Mouse (Mus musculus): ENCODE data around the gene Acpp. TPM values are rescaled to one million over a fixed set of nuclear protein-coding genes. Genes with fewer than 3 reads are reported as not detected.

The Acpp gene
- polyA plus RNA-seq, 1 experiment from 2014 or later, result 2.3 TPM

GRCm38 (mm10) chr9:104315499-104315898 lies 22.0 kb downstream of the Acpp start:
- H3K4me2 ChIP-seq (ENCODE audit: low read depth, low read length), result no peak overlapping the region
- 7% methylated on average over 10 of the region's 10 CpGs for WGBS
- H3K4me3 ChIP-seq (ENCODE audit: low read length), result no peak overlapping the region
- no peak overlapping the region for H3K27ac ChIP-seq (ENCODE audit: low read length)
- no peaks in the 10 kb centered on the region for H3K36me3 ChIP-seq (ENCODE audit: control insufficient read depth, insufficient read depth, low read length)
- H3K9me3 ChIP-seq (ENCODE audit: control insufficient read depth, low read length), result no peaks in the 10 kb centered on the region
- H3K4me1 ChIP-seq (ENCODE audit: control insufficient read depth, insufficient read depth, low read length), result no peaks in the 10 kb centered on the region
- ATAC-seq, result no peak
- no peak overlapping the region for H3K9ac ChIP-seq (ENCODE audit: low read depth, low read length)
- H3K27me3 ChIP-seq (replicated peaks; ENCODE audit: control insufficient read depth, insufficient read depth, low read length), result no peaks in the 10 kb centered on the region

- Histone ChIP-seq H3K4me2 (ENCODE audit: low read depth, low read length) (no peak overlapping the region), H3K36me3 (ENCODE audit: control insufficient read depth, insufficient read depth, low read length) (no peaks in the 10 kb centered on the region), H3K27me3 (replicated peaks; ENCODE audit: control insufficient read depth, insufficient read depth, low read length) (no peaks in the 10 kb centered on the region), H3K9ac (ENCODE audit: low read depth, low read length) (no peak overlapping the region), H3K27ac (ENCODE audit: low read length) (no peak overlapping the region), H3K4me1 (ENCODE audit: control insufficient read depth, insufficient read depth, low read length) (no peaks in the 10 kb centered on the region), H3K9me3 (ENCODE audit: control insufficient read depth, low read length) (no peaks in the 10 kb centered on the region), H3K4me3 (ENCODE audit: low read length) (no peak overlapping the region)
- WGBS, result 11% methylated on average over 6 of the region's 6 CpGs
- ATAC-seq, result no peak
Measured at GRCm38 (mm10) chr9:104306734-104307133, 30.8 kb downstream of the Acpp start.

DNA sequence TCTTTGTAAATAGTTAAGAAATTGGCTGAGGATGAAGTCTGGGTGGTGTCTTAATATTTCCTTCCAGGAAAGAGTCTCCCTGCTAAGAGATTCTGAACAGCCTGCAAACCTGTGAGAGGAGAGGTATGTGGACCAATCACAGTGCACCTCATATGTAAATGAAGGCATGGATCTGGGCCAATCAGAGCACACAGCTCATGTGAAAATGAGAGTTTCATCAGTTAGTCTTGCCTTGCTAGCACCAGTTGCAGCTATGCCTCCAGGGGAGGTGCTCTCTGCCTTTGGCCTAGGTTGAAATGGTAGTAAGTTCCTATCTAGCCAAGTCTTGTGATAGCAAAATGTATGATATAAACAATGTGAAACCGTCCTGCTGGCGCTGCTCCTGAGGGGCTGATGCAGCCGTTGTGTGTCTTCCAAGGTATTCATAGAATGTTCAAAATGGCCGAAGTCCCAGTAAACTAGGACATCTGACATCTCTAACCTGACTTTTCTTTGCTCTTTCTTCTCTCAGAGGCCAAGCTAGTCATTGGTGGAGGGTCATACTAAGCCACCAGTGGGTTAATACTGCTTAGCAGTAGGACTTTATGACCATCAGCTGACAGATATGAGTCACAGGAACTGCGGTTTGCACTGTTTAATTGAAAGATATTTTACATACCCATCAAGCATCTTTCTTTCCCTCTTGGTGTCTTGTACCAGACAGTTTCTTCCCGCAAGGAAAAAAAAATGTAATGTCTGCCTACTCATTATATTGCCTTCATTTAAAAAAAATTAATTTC lies 32.0 kb downstream of the Acpp start:
- Histone ChIP-seq H3K27ac (ENCODE audit: low read length) (no peak overlapping the region), H3K27me3 (replicated peaks; ENCODE audit: control insufficient read depth, insufficient read depth, low read length) (no peaks in the 10 kb centered on the region), H3K9ac (ENCODE audit: low read depth, low read length) (no peak overlapping the region), H3K4me3 (ENCODE audit: low read length) (no peak overlapping the region), H3K4me1 (ENCODE audit: control insufficient read depth, insufficient read depth, low read length) (peaks cover 3% of the 10 kb centered on the region), H3K9me3 (ENCODE audit: control insufficient read depth, low read length) (no peaks in the 10 kb centered on the region), H3K36me3 (ENCODE audit: control insufficient read depth, insufficient read depth, low read length) (no peaks in the 10 kb centered on the region), H3K4me2 (ENCODE audit: low read depth, low read length) (no peak overlapping the region)
- ATAC-seq, result 0 out of 2 replicates have a peak, but pooled peaks have one; percentile 9
- WGBS, result 84% methylated on average over 6 of the region's 6 CpGs

GRCm38 (mm10) chr9:104304800-104305199 lies 32.7 kb downstream of the Acpp start:
- peaks cover 3% of the 10 kb centered on the region for H3K4me1 ChIP-seq (ENCODE audit: control insufficient read depth, insufficient read depth, low read length)
- ATAC-seq, result peak; percentile 39
- H3K27me3 ChIP-seq (replicated peaks; ENCODE audit: control insufficient read depth, insufficient read depth, low read length), result no peaks in the 10 kb centered on the region
- H3K4me3 ChIP-seq (ENCODE audit: low read length), result no peak overlapping the region
- H3K27ac ChIP-seq (ENCODE audit: low read length), result no peak overlapping the region
- 57% methylated on average over 10 of the region's 10 CpGs for WGBS
- H3K4me2 ChIP-seq (ENCODE audit: low read depth, low read length), result no peak overlapping the region
- no peaks in the 10 kb centered on the region for H3K9me3 ChIP-seq (ENCODE audit: control insufficient read depth, low read length)
- H3K36me3 ChIP-seq (ENCODE audit: control insufficient read depth, insufficient read depth, low read length), result no peaks in the 10 kb centered on the region
- H3K9ac ChIP-seq (ENCODE audit: low read depth, low read length), result no peak overlapping the region

- Histone ChIP-seq H3K4me1 (ENCODE audit: control insufficient read depth, insufficient read depth, low read length) (peaks cover 3% of the 10 kb centered on the region), H3K27ac (ENCODE audit: low read length) (no peak overlapping the region), H3K27me3 (replicated peaks; ENCODE audit: control insufficient read depth, insufficient read depth, low read length) (no peaks in the 10 kb centered on the region), H3K9me3 (ENCODE audit: control insufficient read depth, low read length) (no peaks in the 10 kb centered on the region), H3K36me3 (ENCODE audit: control insufficient read depth, insufficient read depth, low read length) (no peaks in the 10 kb centered on the region), H3K9ac (ENCODE audit: low read depth, low read length) (no peak overlapping the region), H3K4me2 (ENCODE audit: low read depth, low read length) (no peak overlapping the region), H3K4me3 (ENCODE audit: low read length) (no peak overlapping the region)
- 50% methylated on average over 4 of the region's 4 CpGs for WGBS
- ATAC-seq, result peak; percentile 69
Measured at GRCm38 (mm10) chr9:104304376-104304775, 33.2 kb downstream of the Acpp start.

DNA sequence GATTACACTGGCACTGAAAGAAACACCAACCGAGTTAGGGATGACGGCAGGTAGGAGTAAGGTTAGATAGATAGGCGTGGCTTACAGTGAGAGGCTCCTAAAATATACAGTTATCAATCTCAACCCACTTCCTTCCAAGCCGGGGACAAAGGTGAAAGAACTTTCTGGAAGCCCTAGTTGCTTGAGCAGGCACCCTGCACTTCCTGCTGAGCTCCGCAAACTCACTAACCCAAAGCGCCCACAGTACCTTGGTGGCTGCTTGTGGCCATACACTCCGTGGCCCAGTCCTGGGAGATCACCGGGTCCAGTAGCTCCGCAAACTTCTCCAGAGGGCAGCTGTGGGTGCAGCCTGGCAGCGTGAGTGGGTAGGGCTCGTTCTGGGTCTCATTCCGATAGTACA lies 37.0 kb downstream of the Acpp start:
- Histone ChIP-seq H3K27me3 (replicated peaks; ENCODE audit: control insufficient read depth, insufficient read depth, low read length) (no peaks in the 10 kb centered on the region), H3K27ac (ENCODE audit: low read length) (no peak overlapping the region), H3K4me1 (ENCODE audit: control insufficient read depth, insufficient read depth, low read length) (peaks cover 3% of the 10 kb centered on the region), H3K9me3 (ENCODE audit: control insufficient read depth, low read length) (no peaks in the 10 kb centered on the region), H3K9ac (ENCODE audit: low read depth, low read length) (no peak overlapping the region), H3K4me3 (ENCODE audit: low read length) (no peak overlapping the region), H3K36me3 (ENCODE audit: control insufficient read depth, insufficient read depth, low read length) (no peaks in the 10 kb centered on the region), H3K4me2 (ENCODE audit: low read depth, low read length) (no peak overlapping the region)
- WGBS, result 70% methylated on average over 12 of the region's 12 CpGs
- ATAC-seq, result peak; percentile 64

DNA sequence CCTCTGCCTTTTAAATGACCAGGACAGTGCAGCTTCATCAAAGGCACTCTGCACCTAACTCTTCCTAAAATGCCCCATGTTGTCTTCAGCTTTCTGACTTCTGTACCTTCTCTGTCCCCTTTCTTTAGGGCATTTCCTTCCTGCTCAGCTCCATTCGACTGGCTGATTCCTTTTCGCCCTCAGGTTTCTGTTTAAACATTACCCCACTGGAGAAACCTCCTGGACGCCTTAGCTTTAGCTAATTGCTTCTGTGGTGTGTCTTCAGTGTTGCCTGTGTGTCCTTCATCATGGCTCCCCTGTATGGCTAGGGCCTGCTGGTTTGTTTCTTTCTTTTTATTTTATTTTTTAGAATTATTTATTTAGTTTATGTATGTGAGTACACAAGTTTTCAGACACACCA lies 40.5 kb downstream of the Acpp start:
- no peaks in the 10 kb centered on the region for H3K9me3 ChIP-seq (ENCODE audit: control insufficient read depth, low read length)
- H3K36me3 ChIP-seq (ENCODE audit: control insufficient read depth, insufficient read depth, low read length), result no peaks in the 10 kb centered on the region
- peaks cover 3% of the 10 kb centered on the region for H3K4me1 ChIP-seq (ENCODE audit: control insufficient read depth, insufficient read depth, low read length)
- H3K4me2 ChIP-seq (ENCODE audit: low read depth, low read length), result no peak overlapping the region
- ATAC-seq, result no peak
- WGBS, result 67% methylated on average over 3 of the region's 3 CpGs
- no peak overlapping the region for H3K4me3 ChIP-seq (ENCODE audit: low read length)
- H3K27ac ChIP-seq (ENCODE audit: low read length), result no peak overlapping the region
- H3K27me3 ChIP-seq (replicated peaks; ENCODE audit: control insufficient read depth, insufficient read depth, low read length), result no peaks in the 10 kb centered on the region
- H3K9ac ChIP-seq (ENCODE audit: low read depth, low read length), result no peak overlapping the region

DNA sequence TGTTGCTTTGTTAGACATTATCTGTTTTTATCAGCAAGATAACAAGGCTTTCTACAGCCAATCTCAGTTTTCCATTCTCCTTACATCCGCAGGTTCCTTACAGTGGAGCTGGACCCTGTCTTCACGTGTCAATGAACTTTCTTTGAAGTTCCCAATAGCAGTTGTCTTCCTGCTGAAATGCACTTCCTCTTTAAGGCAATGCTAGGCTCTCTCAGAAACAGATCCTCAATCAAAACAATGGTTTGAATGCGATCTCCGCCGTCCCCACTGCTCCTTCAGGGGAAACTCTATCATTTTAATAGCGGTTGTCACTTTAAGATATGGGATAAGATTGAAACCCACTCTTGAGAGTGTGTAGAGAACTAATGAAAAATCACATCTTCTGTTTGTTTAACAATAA lies 52.6 kb downstream of the Acpp start:
- no peak overlapping the region for H3K9ac ChIP-seq (ENCODE audit: low read depth, low read length)
- no peaks in the 10 kb centered on the region for H3K4me1 ChIP-seq (ENCODE audit: control insufficient read depth, insufficient read depth, low read length)
- H3K27ac ChIP-seq (ENCODE audit: low read length), result no peak overlapping the region
- H3K27me3 ChIP-seq (replicated peaks; ENCODE audit: control insufficient read depth, insufficient read depth, low read length), result no peaks in the 10 kb centered on the region
- no peak overlapping the region for H3K4me2 ChIP-seq (ENCODE audit: low read depth, low read length)
- ATAC-seq, result no peak
- WGBS, result 55% methylated on average over 6 of the region's 6 CpGs
- no peak overlapping the region for H3K4me3 ChIP-seq (ENCODE audit: low read length)
- H3K36me3 ChIP-seq (ENCODE audit: control insufficient read depth, insufficient read depth, low read length), result no peaks in the 10 kb centered on the region
- H3K9me3 ChIP-seq (ENCODE audit: control insufficient read depth, low read length), result no peaks in the 10 kb centered on the region

- Histone ChIP-seq H3K4me3 (ENCODE audit: low read length) (no peak overlapping the region), H3K9ac (ENCODE audit: low read depth, low read length) (no peak overlapping the region), H3K9me3 (ENCODE audit: control insufficient read depth, low read length) (no peaks in the 10 kb centered on the region), H3K4me1 (ENCODE audit: control insufficient read depth, insufficient read depth, low read length) (no peaks in the 10 kb centered on the region), H3K27me3 (replicated peaks; ENCODE audit: control insufficient read depth, insufficient read depth, low read length) (no peaks in the 10 kb centered on the region), H3K4me2 (ENCODE audit: low read depth, low read length) (no peak overlapping the region), H3K27ac (ENCODE audit: low read length) (no peak overlapping the region), H3K36me3 (ENCODE audit: control insufficient read depth, insufficient read depth, low read length) (no peaks in the 10 kb centered on the region)
- 50% methylated on average over 8 of the region's 8 CpGs for WGBS
- no peak for ATAC-seq
Measured at GRCm38 (mm10) chr9:104282536-104282935, 55.0 kb downstream of the Acpp start.

DNA sequence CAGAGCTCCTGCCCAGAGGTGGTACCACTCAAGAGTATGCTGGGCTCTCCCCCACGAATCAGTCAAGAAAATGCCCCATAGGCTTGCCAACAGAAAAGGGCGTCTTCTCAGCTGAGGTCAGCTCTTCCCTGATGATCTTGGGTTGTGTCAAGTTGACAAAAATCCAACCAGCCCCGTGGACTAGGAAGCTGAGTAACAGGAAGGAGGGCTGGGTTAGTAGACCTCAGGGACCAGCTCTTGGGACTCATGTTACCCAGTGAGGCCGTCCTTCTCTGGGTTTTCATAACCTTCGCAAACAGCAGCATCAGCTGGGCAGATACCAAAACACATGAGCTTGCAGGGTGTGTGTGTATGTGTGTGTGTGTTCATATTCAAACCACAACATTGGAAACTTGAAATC lies 55.8 kb downstream of the Acpp start:
- no peaks in the 10 kb centered on the region for H3K27me3 ChIP-seq (replicated peaks; ENCODE audit: control insufficient read depth, insufficient read depth, low read length)
- H3K9me3 ChIP-seq (ENCODE audit: control insufficient read depth, low read length), result no peaks in the 10 kb centered on the region
- no peaks in the 10 kb centered on the region for H3K36me3 ChIP-seq (ENCODE audit: control insufficient read depth, insufficient read depth, low read length)
- no peaks in the 10 kb centered on the region for H3K4me1 ChIP-seq (ENCODE audit: control insufficient read depth, insufficient read depth, low read length)
- WGBS, result 79% methylated on average over 5 of the region's 5 CpGs
- H3K4me3 ChIP-seq (ENCODE audit: low read length), result no peak overlapping the region
- no peak overlapping the region for H3K9ac ChIP-seq (ENCODE audit: low read depth, low read length)
- H3K27ac ChIP-seq (ENCODE audit: low read length), result no peak overlapping the region
- no peak for ATAC-seq
- no peak overlapping the region for H3K4me2 ChIP-seq (ENCODE audit: low read depth, low read length)
